Mouse (Mus musculus) myocyte (in vitro differentiated cells): ENCODE data around the gene Gm20388.

Experiments used
- CEBPB ChIP-seq: IDR thresholded peaks from 2 replicates; pipeline ENCODE4 v1.6.1; 2011; ENCODE audit warnings: mild to moderate bottlenecking, moderate library complexity; ENCODE audit not compliant: poor library complexity, insufficient read depth, severe bottlenecking
- E2F4 ChIP-seq: IDR thresholded peaks from one replicate; pipeline ENCODE4 v1.6.1; 2011; ENCODE audit warnings: mild to moderate bottlenecking, control low read depth, moderate library complexity; ENCODE audit not compliant: insufficient read depth
- MAX ChIP-seq: IDR thresholded peaks from one replicate; pipeline ENCODE4 v1.6.1; 2011; ENCODE audit warnings: low read depth, mild to moderate bottlenecking, control low read depth
- MYOD1 ChIP-seq, 3 experiments: IDR thresholded peaks; one replicate each; pipeline ENCODE4 v1.6.1; 2011; ENCODE audit warnings: control low read depth in 2 of 3, low read depth in 2 of 3, mild to moderate bottlenecking in 2 of 3, moderate library complexity in 1 of 3; ENCODE audit not compliant: insufficient read length in 2 of 3, control insufficient read depth in 1 of 3
- MYOG ChIP-seq, 3 experiments: IDR thresholded peaks; one replicate each; pipeline ENCODE4 v1.6.1; 2011; ENCODE audit warnings: control low read depth in 2 of 3, low read depth in 2 of 3, mild to moderate bottlenecking in 2 of 3; ENCODE audit not compliant: insufficient read length in 2 of 3, control insufficient read depth in 1 of 3, insufficient read depth in 1 of 3
- POLR2A ChIP-seq: IDR thresholded peaks from one replicate; pipeline ENCODE4 v1.6.1; 2011; ENCODE audit warnings: low read depth, mild to moderate bottlenecking, control low read depth, moderate library complexity; ENCODE audit not compliant: insufficient read length
- POLR2AphosphoS2 ChIP-seq: IDR thresholded peaks from one replicate; pipeline ENCODE4 v1.6.1; 2011; ENCODE audit warnings: low read depth, control low read depth; ENCODE audit not compliant: insufficient read length
- TCF3 ChIP-seq: IDR thresholded peaks from one replicate; pipeline ENCODE4 v1.6.1; 2011; ENCODE audit warnings: low read depth, control low read depth; ENCODE audit not compliant: insufficient read length

- TF ChIP-seq POLR2A (peak; percentile 24), E2F4 (no peak), POLR2AphosphoS2 (peak; percentile 38), MYOG (IDR thresholded peaks at IDR 0.05; ENCODE audit: control insufficient read depth in 1 of 3, insufficient read depth in 1 of 3, insufficient read length in 2 of 3, low read depth in 2 of 3) (no peak), MAX (no peak), TCF3 (no peak), CEBPB (no peak), MYOD1 (IDR thresholded peaks at IDR 0.05; ENCODE audit: control insufficient read depth in 1 of 3, insufficient read length in 2 of 3, low read depth in 2 of 3) (no peak)
Observed at GRCm38 (mm10) chr8:122854388-122854787, 2943.7 kb downstream of the Gm20388 start.
